Mouse (Mus musculus) cerebellum, adult 9-11 months (tissue): ENCODE measurements around the gene Sppl2b.
"Not testable (repeated sequence)": the region's sequence is repeated elsewhere in the genome, so short reads cannot be mapped to it uniquely, and the experiment has no call there.

Experiments
- DNase-seq: peaks from one replicate; pipeline ENCODE4 v3.0.0; 2022

Gene Sppl2b

DNA sequence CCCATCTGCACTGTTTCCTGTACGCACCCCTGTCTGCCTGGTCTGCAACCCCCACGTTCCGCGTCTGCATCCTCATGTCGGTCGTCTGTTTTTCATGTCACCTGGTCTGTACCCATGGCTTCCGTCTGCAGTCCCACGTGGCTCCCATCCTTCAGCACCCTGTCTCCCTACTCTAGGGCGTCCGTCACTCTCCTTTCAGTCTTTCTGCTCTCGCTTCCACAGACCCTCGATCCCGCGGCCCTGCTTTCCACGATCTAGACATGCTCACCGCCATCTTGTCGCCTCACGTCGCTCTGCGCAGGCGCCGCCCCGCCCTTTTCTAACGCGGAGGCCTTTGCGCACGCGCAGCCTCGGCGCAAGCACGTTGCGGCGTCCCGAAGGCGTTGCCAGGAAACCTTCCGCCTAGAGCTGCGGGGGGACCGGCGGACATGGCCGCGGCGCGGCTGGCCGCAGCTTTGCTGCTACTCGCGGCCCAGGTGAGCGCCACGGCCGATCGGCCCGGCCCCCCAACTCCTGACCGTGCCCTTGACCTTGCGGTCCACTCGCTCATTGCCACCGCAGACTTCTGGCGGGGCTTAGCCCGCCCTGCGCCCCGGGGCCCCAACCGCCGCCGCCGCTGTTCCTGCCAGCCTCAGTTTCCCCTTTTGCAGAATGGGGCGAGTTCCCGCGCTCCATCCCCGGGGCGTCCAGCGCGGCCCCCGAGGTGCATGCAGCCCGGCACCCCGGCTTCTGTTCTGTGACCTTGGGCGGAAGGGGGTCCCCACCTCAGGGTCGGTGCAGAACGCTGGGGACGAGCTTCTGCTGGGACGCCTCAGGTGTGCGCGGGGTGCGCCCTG lies at the start of gene Sppl2b, which contains the start of gene Lsm7:
TSS of gene Sppl2b (plus strand) at position 363 of the 836 bp plus-strand sequence.
TSS of gene Lsm7 (minus strand) at position 297 of the 836 bp plus-strand sequence.
- peak; percentile 96 for DNase-seq

DNA sequence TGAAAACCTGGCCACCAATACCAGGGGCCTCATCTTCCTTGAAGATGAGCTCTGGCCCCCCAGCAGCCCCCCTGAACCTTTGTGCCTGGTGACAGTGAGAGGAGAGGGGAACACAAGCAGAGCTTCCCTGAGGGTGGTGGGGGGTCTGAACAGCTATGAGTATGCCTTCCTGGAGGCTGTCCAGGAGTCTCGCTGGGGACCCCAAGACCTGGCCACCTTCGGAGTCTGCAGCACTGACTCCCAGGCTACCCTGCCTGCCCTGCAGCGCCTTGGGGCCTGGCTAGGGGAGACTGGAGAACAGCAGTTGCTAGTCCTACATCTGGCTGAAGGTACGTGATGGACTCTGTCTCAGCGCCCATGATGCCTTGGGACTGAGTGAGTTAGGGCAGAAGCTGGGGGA lies 49.8 kb upstream of the Sppl2b start:
- peak; percentile 64 for DNase-seq

DNA sequence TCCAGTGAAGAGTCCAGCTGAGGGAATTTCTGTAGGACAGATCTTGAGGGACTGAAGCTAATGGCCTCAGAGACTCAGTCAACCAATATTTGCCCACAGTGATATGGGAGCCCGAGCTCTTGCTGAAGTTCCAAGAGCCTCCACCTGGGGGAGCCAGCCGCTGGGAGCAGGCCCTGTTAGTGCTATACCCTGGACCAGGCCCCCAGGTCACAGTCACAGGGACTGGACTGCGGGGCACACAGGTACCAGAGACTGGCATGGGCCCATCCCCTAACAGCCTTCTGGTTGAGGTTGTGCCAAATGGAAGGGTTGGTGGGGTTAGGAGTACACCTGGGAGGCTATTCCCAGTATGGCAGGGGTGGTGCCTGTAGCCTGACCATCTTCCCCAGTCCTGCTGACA lies 49.1 kb upstream of the Sppl2b start:
- peak; percentile 87 for DNase-seq

DNA sequence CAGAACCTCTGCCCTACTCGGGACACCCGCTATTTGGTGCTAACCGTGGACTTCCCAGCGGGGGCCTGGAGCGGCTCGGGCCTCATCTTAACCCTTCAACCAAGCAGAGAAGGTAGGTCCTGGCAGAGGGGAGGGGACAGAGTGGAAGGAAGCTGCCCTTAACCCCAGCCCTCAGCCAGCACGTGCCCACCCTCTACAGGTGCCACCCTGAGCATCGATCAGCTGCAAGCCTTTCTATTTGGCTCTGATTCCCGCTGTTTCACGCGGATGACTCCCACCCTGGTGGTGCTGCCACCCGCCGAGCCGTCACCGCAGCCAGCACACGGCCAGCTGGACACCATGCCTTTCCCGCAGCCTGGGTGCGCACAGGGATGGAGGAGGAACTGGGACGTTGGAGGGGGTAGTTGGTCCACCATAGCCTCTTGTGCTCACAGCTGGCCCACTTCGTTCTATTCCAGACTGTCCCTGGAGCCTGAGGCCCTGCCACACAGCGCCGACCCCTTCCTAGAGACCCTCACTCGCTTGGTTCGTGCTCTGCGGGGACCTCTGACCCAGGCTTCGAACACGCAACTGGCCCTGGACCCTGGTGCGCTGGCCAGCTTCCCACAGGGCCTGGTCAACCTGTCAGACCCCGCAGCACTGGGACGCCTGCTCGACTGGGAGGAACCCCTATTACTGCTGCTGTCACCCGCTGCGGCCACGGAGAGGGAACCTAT lies 48.6 kb upstream of the Sppl2b start:
- peak; percentile 76 for DNase-seq

DNA sequence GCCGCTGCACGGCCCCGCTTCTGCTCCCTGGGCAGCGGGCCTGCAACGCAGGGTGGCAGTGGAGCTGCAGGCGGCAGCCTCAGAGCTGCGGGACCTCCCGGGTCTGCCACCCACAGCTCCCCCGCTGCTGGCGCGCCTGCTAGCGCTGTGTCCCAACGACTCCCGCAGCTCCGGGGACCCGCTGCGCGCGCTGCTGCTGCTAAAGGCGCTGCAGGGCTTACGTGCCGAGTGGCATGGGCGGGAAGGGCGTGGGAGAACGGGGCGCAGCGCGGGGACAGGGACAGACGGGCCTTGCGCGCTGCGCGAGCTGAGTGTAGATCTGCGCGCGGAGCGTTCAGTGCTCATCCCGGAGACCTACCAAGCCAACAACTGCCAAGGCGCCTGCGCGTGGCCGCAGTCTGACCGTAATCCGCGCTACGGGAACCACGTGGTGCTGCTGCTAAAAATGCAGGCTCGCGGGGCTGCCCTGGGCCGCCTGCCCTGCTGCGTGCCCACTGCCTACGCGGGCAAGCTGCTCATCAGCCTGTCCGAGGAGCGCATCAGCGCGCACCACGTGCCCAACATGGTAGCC lies 47.9 kb upstream of the Sppl2b start:
- DNase-seq = peak; percentile 94

DNA sequence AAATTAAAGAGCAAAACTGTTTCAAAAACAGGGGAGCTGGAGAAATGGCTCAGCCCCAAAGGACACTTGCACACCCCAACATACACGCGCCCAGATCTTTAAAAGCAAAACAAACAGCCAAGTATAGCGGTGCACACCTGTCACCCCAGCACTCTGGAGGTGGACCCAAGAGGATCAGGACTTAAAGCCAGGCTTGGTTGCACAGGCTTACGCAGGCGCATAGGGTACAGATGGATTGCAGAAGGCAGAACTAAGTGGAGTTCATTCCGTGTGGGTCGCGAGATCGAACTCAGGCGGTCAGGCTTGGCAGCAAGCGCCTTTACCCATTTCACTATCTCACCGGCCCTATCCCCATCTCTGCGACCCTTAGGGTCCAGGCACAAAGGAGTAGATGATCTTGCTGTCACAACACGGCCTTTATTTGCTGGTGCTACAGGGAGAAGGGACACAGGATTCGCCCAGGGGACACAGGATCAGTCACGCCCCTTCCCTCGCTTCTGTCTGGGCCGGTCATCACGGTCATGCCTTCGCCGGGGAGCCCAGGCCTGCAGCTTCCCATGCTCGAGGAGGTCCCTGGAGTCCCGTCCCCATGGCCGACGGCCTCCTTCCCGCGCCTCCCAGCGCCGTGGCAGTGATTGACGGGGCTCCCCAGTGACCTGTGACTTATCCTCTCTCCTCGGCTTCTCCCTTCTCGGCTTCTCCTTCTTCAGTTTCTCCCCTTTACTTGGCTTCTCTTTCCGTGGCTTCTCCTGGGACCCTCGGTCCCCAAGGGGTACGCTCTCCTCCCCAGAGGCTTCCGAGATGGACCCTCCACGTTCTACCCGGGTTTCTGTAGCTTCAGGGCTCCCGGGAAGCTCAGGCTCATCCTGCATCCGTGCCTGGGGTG lies 46.7 kb upstream of the Sppl2b start:
- DNase-seq = peak; percentile 58

DNA sequence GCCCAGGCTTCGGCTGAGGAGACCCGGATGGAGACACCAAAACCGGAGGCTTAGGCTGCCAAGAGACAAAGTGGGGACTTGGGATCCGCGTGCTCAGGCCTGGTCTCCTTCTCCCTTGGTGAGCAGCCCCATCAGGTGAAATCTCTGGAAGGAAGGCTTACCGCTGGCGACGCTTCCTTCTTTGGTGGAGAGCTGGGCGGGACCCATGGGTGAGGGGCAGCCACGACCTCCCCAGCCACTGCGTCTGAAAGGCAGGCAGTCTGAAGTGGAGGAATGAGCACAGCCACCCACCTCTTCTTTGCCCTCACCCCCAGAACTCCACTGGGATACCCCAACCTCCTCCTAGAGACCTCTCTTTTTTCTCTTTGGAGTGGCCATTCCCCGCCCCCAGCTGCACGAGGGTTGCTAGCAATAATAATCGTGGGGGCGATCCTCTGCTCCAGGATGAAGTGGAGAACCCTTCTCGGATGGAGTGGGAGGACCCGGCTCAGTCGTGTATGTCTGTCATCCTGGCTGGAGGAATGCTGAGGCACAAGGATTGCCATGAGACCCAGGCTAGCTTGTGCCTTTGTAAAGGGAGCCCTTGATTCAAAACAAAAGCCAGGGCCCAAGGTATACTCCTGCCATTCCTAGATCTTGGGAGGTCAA lies 46.0 kb upstream of the Sppl2b start:
- no peak for DNase-seq

DNA sequence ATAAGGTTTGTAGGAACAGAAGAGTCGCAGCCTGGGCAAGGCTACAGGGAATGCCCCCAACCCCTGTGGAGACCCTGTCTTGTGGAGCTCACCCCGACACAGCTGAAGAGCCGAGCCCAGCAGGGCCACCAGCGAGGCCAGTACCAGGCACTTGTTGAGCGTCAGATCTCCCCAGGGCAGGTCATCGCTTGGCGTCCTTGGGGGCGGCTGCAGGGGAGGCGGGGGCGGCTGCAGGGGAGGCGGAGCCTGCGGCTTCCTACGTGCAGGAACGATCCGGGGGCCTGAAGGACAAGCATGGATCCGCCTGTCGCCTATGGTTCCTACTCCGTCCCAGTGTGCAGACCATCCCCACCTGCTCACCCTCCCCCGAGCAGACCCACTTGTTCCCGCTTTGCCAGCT lies 45.0 kb upstream of the Sppl2b start:
- DNase-seq = peak; percentile 37

DNA sequence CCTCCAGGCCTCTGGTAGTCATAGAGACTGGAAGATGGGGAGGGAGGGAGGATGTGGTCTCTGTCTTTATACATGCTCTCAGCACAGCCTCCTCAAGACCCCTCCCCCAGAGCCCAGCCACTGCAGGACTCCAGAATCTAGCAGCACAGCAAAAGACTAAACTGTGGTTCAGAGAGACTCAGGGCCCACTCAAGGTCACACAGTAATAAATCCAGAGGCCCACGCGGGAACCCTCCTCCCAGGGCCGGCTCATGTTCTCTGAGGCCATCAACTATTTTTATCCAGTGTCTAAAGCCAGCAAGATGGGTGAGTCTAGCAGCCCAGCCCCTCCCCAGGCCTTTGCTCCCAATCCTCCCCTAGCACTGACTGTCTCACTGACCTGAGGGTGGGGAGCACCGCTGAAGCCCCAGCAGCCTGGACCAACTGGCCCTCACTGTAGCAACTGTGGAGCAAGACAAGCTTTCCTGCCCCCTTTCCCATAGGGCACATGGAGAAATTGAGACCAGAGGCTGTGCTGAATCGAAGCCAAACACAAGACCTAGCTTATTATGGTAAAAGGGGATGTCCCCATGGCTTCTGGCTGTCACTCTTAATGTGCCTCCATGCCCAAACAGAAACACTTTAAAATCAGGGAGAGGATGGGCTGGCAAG lies 42.6 kb upstream of the Sppl2b start:
- no peak for DNase-seq

DNA sequence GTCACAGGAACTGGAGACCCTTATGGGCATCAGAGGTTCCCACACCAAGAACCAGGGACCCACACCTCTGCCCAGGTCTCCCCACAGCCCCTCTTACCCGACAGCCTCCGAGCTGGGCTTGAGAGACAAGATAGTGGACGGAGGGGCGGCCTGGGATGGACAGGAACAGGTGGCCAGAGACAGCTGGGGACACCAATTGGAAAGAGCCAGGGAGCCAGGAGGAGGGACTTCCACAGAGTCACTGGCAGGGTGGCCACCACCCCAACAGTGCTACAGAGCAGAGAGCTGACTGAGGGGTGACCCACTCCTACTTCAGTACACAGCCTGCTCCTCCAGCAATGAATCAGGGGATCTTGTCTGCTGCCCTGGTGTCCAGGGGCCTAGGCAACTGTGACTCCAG lies 41.7 kb upstream of the Sppl2b start, which contains the start of gene Jsrp1:
TSS of gene Jsrp1 (minus strand) at position 133 of the 400 bp plus-strand sequence.
- DNase-seq = no peak

DNA sequence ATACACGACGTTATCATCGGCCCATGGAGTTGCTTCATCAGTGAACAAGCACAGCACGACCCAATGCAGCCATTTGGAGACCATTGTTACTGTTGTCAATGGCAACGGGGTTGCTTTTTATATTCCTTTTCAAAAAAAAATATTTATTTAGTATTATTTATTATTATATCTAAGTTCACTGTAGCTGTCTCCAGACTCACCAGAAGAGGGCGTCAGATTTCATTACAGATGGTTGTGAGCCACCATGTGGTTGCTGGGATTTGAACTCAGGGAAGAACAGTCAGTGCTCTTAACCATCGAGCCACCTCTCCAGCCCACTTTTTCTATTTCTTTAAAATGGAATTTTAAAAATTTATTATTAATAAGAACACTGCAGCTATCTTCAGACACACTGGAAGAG lies 40.3 kb upstream of the Sppl2b start:
- no peak for DNase-seq

DNA sequence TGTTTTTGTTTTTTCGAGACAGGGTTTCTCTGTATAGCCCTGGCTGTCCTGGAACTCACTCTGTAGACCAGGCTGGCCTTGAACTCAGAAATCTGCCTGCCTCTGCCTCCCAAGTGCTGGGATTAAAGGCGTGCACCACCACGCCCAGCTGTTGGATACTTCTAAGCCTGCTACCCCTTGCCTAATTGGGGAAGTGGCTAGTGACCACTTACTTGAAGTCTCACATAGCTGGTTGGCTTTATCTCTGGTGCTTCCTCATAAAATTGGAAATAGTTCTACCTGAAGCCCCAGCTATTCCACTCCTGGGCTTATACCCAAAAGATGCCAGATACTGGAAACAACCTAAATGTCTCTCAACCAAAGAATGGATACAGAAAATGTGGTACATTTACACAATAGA lies 38.8 kb upstream of the Sppl2b start:
- DNase-seq = not testable (repeated sequence)

DNA sequence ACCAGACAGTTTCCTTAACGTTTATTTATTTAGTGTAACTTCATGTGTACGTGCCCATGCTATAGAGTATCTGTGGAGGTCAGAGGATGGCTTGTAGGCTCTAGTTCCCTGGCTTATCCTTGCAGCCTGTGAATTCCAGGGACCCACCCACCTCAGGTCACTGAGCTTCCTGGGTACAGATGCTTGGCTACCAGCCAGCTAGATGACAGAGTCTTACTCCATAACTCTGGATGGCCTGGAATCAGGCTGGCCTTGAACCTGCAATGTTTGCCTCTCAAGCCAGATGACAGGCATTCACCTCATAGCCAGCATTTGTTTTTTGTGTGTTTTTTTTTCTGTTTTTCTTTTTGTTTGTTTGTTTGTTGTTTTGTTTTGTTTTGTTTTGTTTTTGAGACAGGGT lies 37.9 kb upstream of the Sppl2b start:
- DNase-seq = no peak

DNA sequence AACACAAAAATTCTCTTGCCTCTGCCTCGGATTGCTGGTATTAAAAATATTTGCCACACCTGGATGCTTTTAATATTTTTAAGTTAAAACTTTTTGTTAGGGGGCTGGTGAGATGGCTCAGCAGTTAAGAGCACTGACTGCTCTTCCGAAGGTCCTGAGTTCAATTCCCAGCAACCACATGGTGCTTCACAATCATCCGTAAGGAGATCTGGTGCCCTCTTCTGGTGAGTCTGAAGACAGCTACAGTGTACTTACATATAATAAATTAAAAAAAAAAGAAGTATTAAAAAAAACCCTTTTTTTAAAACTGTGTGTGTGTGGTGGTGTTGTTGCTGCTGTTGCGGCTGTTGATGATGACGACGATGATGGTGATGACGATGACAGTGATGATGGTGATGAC lies 37.1 kb upstream of the Sppl2b start:
- not testable (repeated sequence) for DNase-seq

DNA sequence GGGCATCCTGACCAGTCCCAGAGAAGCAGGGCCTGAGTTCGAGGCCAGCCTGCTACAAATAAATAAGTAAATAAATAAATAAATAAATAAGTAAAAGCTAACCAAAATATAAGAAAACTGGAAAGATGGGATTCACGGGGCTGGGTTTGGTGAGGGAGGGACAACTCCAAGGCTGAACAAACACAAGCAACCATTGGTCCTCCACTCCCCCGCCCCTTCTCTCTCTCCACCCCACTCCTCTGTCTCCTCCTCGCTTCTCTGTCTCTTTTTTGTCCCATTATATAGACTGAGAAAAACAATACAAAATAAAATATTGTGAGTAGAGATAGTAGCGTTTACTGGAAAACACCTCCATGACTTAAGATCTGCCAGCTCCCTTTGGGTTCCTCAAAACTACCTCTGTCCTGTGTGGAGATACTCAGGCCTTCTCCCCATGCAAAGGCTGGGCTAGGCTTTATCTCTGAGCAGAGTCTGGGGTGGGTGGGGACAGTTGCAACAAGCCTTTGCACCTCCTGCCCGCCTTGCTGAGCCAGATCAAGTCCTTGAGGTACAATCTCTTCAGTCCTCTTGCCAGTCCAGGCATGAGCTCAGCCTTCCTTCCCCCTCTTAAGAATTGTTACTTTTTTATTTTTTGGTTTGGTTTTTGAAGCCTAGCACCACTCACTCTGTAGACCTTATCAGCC lies 36.3 kb upstream of the Sppl2b start:
- DNase-seq = no peak

DNA sequence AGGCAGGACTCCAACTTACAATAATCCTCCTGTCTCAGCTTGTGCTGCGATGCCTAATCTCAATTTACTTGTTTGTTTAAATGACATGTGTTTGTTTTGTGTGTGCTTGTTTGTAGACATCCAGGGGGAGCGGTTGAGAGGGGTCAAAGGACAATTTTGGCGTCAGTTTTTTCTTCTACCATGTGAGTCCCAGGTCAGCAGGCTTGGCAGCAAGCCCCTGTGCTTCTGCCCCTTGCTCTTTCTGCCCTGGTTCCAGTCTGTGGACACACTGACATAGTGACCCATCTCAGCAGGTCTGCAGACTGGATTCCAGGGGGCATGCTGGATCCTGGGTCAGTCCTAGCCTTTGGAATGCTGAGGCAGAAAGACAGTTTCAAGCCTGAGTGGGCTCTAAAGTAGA lies 35.7 kb upstream of the Sppl2b start:
- no peak for DNase-seq

DNA sequence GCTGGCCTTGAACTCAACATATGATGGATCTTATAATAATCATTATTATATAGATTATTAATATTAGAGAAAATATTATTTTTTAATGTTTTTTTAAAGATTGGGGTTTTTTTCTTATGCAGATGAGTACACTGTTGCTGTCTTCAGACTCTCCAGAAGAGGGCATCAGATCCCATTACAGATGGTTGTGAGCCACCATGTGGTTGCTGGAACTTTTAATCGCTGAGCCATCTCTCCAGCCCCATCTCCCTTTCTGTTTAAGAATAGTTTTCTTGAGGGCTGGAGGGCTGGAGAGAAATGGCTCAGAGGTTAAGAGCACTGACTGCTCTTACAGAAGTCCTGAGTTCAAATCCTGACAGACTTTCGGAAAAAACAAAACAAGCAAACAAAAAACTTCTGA lies 33.1 kb upstream of the Sppl2b start:
- no peak for DNase-seq

DNA sequence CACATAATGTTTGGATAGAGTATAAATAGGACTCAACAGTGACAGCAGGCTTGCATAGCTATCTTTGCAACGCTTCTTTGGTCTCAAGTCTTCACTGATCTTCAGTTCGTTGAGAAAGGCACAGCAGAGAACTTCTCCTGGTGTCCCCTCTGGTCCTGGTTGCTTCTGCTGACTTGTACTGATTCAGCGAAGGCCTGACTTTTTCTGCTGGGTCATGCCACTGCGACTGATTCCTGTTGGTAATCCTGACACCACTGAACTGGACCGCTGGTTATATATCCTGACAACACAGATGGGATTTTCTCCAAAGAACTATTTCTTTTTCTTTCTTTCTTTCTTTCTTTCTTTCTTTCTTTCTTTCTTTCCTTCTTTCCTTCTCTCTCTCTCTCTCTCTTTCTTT lies 32.5 kb upstream of the Sppl2b start:
- no peak for DNase-seq

DNA sequence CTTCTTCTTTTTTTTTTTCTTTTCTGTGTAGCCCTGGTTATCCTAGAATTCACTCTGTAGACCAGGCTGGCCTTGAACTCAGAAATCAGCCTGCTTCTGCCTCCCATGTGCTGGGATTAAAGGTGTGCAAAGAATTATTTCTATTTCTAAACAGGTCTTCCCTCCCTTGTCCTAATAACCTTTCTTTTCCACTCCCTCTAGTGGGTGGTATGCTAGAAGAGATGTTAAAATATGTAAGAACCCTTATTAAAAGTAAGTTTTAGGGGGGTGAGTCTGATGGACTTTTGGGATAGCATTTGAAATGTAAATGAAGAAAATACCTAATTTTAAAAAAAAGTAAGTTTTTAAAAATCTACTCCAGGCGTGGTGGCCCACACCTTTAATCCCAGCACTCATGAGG lies 31.8 kb upstream of the Sppl2b start:
- DNase-seq = no peak

DNA sequence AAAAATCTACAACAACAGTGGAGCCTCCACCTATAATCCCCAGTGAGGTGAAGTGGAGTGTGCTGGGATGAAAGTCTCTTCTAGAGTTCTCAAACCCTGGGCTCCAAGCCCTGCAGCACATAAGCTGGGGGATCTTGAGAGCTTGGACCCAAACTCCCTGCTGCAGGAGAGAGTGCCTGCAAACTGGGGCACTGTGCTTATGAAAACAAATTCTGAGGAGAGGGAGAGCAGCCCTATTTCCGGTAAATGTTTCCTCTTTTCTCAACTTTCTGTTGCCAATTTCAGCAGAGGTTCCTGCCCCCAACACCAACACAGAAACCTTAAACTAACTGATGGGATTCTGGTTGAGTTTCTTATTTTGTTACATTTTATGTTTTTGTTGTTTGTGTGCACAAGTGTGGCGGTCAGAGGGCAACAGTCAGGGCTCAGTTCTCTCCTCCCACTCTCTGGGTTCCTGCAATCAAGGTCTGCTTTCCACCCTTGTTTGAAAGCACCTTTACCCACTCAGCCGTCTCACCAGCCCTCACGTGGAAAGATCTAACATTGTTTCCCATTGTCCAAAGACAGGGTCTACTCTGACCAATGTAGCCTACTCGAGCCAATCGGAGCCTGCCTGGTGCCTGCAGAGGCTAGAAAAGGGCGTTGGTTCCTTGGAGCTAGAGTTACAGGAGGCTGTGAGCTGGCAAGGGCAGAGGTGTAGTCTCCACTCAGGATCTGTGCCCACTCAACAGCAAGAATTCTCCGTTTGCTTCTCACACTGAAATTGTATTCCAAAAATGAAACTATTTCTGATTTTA lies 31.0 kb upstream of the Sppl2b start:
- DNase-seq = no peak
